Mouse (Mus musculus) gonadal fat pad, adult 2 months (tissue): ENCODE measurements around the gene Pnmal1. TPM values are rescaled to one million over a fixed set of nuclear protein-coding genes. Genes with fewer than 3 reads are reported as not detected.

Source experiments
- DNase-seq: peaks from one replicate; pipeline ENCODE4 v3.0.0-alpha.2; 2012; ENCODE audit warnings: low read depth
- polyA plus RNA-seq: library from polyadenylated mRNA; depleted of rRNA; stranded (reverse); fragments of >200 nt; gene quantifications from 2 replicates; pipeline ENCODE4 v1.2.3, GENCODE M21; 2012; rRNA removed

Gene Pnmal1
- polyA plus RNA-seq = 0.06 TPM in 1 of 2 replicates, not detected in the other

DNA sequence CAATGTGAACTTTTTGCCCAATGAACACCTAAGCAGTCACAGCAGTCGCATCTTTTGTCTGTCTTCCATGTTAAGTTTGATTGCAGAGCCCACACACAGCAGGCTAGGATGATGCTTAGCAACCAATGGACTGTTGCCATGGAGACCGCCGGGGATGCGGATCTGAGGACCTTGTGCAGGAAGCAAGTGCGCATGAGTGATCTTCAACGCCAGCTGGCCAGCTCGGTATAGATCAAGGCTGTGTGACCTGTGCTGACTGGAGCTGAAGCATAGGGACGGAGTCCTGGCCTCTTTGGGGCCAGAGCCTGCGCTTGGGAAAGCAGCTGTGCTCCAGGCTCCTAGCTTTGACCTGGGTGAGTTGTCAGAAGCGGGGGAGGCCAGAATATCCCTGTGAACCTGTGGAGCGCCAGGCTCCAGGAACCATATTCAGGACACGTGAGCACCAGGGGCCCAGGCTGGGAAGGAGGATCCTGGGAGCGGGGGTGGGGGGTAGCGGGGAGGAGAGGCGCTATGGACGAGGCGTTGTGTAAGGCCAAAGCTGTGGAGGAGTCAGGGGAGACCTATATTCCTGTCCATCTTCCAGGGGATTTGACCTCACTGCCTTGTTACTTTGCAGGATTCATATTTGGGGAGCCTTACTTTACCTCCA, at the start of gene Pnmal1:
Gene Pnmal1 (plus strand): TSS at position 141 of the 649 bp plus-strand sequence.
- DNase-seq = no peak

GRCm38 (mm10) chr7:16909909-16910308, 49.6 kb upstream of the Pnmal1 start:
- DNase-seq = no peak

DNA sequence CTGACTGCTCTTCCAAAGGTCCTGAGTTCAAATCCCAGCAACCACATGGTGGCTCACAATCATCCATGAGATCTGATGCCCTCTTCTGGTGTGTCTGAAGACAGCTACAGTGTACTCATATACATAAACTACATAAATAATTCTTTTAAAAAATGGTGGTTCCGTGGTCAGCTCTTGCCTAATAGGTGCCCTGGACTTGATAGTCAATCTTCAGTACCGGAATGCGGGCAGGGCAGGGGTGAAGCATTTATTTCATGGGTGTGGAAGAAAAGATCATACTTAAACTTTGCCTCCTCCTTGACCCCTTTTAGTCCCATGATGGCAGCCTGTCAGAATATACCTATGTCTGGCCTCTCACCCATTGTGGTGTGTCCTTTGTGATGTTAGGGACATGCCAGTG, 47.6 kb upstream of the Pnmal1 start:
- no peak for DNase-seq

- DNase-seq = no peak
Measured at GRCm38 (mm10) chr7:16912360-16912759, 47.1 kb upstream of the Pnmal1 start.

DNA sequence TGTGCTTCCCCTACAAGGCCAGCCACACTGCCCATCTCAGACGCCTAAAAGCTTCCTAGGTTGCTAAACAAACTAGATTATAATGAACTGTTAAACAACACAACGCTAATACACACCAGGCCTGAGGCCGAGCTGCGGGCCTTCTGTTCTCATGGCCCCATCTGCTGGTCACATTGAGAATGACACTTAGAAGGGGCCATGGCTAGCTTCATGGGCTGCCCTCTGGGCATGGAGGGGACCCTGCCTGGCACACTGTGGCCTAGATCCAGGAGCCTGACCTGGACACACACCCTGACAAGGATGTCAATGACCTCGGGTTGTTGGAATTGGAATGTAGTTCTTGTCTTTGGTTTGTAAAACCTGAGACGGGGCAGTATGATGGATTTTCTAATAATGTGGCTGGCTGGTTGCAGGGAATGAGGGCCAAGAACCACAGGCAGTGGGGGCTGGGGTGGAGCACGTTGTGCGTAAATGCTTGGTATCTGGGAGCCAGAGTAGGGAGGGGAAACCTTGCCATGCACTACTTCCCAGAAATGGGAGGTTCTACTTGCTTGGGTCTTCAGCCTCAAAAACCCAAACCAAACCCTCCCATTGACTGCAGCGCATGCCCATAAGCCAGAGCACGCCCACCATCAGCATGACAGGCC, 45.5 kb upstream of the Pnmal1 start:
- no peak for DNase-seq

GRCm38 (mm10) chr7:16914453-16915343, 44.8 kb upstream of the Pnmal1 start:
- DNase-seq = no peak

GRCm38 (mm10) chr7:16915461-16916340, 43.8 kb upstream of the Pnmal1 start:
- no peak for DNase-seq

GRCm38 (mm10) chr7:16916342-16917265, 42.9 kb upstream of the Pnmal1 start:
- no peak for DNase-seq

DNA sequence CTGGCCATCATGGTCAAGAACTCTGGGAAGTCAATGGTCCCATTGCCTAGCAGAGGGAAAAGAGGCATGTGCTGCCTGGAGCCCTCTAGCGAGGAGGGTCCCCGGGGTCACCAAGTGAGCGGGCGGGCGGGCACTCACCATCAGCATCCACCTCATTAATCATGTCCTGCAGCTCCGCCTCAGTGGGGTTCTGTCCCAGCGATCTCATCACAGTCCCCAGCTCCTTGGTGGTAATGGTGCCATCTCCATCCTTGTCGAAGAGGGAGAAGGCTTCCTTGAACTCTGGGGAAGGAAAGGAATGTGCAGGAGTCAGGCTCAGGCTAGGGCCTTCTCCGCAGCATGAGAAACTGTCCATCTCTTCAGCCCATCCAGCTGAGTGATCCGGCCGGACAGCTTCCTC, 42.0 kb upstream of the Pnmal1 start:
- no peak for DNase-seq

DNA sequence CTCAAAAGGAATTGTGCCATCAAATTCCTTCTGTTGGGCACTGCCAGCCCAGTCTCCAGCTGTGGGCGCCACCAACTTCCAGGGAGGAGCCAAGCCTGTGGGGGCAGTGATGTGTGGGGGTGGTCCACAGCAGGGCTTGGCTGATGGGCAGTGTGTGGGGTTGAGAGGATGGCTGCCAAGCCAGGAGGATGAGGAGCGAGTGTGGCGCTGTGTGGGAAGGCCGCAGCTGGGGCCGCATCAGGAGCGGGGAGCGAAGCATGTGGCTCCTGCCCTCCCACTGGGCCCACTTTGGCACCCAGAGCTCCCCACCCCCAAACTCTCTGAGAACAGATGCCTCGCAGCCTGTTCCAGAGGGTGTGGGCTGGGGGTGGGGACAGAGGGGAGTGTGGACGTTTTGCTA, 41.5 kb upstream of the Pnmal1 start:
- DNase-seq = no peak

GRCm38 (mm10) chr7:16918670-16919069, 40.8 kb upstream of the Pnmal1 start:
- DNase-seq = no peak

- DNase-seq = no peak
Measured at GRCm38 (mm10) chr7:16919395-16920149, 39.9 kb upstream of the Pnmal1 start.

GRCm38 (mm10) chr7:16920150-16920579, 39.3 kb upstream of the Pnmal1 start:
- no peak for DNase-seq

DNA sequence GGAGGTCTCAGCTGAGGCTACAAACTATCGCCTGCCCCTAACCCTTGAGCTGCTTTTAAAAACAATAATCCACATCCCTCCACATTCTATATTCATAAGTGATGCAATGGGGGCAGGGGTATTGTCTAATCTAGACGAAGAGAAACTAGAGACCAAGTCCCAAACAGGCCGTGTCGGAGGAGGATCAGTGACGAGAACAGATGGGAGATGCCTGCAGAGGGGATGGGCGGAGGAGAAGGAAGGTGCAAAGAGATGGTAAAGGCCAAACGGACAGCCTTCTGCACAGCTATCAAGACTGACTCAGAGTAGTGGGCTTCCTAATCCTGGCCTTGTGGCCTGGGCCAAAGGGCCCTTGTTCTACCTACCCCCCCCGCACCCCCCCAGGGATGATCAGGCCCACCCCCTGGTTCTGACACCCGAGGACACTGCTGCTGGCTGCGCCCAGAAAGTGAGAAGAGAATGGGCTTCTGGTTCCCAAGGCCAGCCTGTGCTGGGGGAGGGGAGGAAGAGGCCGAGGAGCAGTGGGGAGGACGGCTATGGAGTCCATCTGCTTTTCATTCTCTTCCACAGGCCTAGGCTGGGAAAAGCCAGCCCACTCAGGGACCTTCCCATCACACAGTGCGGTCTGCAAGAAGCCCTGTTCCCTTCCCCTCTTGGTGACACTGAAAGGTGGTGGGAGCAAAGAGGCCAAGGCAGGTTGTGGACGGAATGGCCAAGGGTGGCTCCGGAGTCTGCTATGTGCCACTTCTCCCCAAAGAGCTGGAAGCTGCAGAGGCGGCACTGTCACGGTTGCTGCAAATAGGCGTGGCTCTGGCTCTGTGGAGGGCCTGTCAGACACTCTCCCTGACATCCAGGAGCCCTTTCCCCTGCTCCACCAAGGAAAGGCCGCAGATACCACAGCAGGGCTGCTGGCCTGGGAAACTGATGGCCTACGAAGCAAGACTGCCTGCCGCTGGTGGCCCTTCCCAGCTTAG, 38.4 kb upstream of the Pnmal1 start:
- no peak for DNase-seq

DNA sequence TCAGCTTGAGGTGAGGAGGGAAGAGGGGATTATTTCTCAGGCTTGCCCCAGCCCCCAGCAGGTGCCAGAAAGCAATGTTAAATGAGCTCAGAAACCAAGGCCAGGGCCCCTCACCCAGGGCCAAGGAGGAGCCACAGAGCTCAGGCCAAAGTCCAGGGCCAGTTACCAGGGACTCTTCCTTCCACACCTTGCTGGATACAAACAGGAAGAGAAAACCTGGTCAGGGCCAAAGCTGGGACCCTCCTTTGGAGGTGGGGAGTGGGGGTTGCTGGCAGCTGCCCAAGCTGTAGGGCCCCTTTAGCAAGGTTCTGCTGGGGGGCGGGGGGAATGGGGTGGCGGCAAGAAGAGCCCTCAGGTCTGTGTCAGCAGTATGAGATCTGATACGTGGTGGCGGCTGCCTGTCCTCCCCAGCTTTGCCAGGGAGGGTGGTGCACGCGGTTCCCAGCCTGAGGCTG, 37.6 kb upstream of the Pnmal1 start:
- no peak for DNase-seq

DNA sequence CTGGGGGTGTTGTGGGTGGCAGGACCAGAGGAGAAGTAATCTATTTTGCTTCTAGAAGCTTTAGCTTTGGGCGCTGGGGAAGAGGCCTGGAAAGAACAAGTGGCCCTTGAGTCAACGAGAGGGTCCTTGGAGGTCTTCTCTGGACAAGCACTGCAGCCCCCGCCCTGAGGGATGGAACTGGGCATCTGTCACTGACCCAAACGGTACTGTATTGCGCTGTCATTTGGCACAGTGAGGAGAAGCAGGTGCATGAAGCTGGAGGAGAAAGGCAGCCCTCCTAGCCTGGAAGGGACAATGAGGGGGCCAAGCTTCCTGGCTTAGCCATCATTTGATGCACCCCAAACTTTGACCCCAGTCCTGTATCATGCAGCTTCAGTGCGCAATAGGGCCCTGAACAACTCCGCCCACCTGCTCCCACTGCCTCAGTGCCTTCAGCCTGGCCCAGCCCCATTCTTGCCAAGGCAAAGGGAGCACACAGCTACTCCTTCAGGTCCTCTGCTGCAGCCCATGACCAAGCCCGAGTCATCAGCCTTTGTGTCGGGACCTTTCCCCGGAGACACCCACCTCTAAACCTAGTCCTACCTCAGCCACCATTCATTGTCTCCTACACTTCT, 37.0 kb upstream of the Pnmal1 start:
- no peak for DNase-seq

- no peak for DNase-seq
Measured at GRCm38 (mm10) chr7:16923283-16924036, 36.0 kb upstream of the Pnmal1 start.
